Mouse (Mus musculus) kidney, embryonic 14.5 days (tissue): ENCODE results near the gene Pou2f1. TPM values are rescaled to one million over a fixed set of nuclear protein-coding genes. Genes with fewer than 3 reads are reported as not detected.
"Not testable (repeated sequence)": the region's sequence is repeated elsewhere in the genome, so short reads cannot be mapped to it uniquely, and the experiment has no call there.

Source experiments
- ATAC-seq: fragments of 200-750 bp; cut with Nextera tagmentation; 2 replicates; pipeline ENCODE4 v1.8.0; 2017; ENCODE audit warnings: moderate number of reproducible peaks, mild to moderate bottlenecking, moderate TSS enrichment, moderate library complexity; ENCODE audit not compliant: low FRiP score, low TSS enrichment
- H3K27ac ChIP-seq: fragments of 300-500 bp; sonication (generic); 2 replicates; pipeline ENCODE4 v1.5.1; 2014; ENCODE audit warnings: low read depth, mild to moderate bottlenecking, low read length, moderate library complexity, mixed read lengths
- H3K27me3 ChIP-seq: fragments of 300-500 bp; sonication (generic); 2 replicates; pipeline ENCODE4 v1.6.1; 2014; ENCODE audit warnings: mild to moderate bottlenecking, low read length; ENCODE audit not compliant: control insufficient read depth, insufficient read depth
- H3K36me3 ChIP-seq: fragments of 300-500 bp; sonication (generic); 2 replicates; pipeline ENCODE4 v1.6.1; 2014; ENCODE audit warnings: low read length, mixed read lengths; ENCODE audit not compliant: control insufficient read depth, insufficient read depth
- H3K4me1 ChIP-seq: fragments of 300-500 bp; sonication (generic); 2 replicates; pipeline ENCODE4 v1.6.1; 2014; ENCODE audit warnings: low read length, mixed read lengths; ENCODE audit not compliant: control insufficient read depth, insufficient read depth
- H3K4me2 ChIP-seq: fragments of 300-500 bp; sonication (generic); replicated peaks from 2 replicates; pipeline ENCODE4 v1.6.1; 2014; ENCODE audit warnings: low read depth, mild to moderate bottlenecking, low read length
- H3K4me3 ChIP-seq: fragments of 300-500 bp; sonication (generic); 2 replicates; pipeline ENCODE4 v1.5.1; 2014; ENCODE audit warnings: mild to moderate bottlenecking, low read length
- H3K9ac ChIP-seq: fragments of 300-500 bp; sonication (generic); 2 replicates; pipeline ENCODE4 v1.6.1; 2014; ENCODE audit warnings: low read depth, mild to moderate bottlenecking, low read length, moderate library complexity
- H3K9me3 ChIP-seq: fragments of 300-500 bp; sonication (generic); 2 replicates; pipeline ENCODE4 v1.6.1; 2016; ENCODE audit warnings: low read length; ENCODE audit not compliant: control insufficient read depth
- WGBS: fragments of 180-500 bp; shearing (Covaris S2); extraction: QIAGEN DNeasy Blood & Tissue Kit; methylation state at CpG from one replicate; pipeline ENCODE4 v1.1.7; 2014; 5-methylcytosine and 5-hydroxymethylcytosine counted together
- polyA plus RNA-seq: library from polyadenylated mRNA; unstranded; fragments of >200 nt; fragmentation: Nextera tagmentation; extraction: Ambion mirVana; gene quantifications from 2 replicates; pipeline ENCODE4 v1.2.1, GENCODE M21; 2014

The Pou2f1 gene
- polyA plus RNA-seq, 1 experiment from 2014 or later = 32.6 TPM

DNA sequence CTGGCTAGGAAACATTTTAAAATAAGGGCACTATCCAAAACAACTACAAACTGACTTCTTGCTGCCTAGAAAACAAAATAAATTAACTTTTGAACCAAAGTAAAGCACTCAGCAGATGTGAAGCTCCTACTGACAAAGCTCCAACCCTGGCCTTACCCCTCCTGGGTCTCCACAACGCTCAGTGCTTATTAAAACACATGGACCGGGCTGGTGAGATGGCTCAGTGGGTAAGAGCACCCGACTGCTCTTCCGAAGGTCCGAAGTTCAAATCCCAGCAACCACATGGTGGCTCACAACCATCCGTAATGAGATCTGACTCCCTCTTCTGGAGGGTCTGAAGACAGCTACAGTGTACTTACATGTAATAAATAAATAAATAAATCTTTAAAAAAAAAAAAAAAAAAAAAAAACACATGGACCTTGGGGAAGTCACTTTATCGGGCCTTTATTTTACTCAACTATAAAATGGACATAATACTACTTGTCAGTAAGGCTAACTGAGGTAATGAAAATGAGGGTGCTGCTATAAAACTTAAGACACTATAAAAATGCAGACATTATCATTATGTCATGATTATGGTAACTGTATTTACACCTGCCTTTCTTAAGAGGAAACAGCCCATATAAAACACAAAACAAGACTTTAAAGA lies 7.3 kb downstream of the Pou2f1 start:
- 91% methylated on average over 6 of the region's 7 CpGs for WGBS
- not testable (repeated sequence) for H3K27ac ChIP-seq, H3K4me2 ChIP-seq, H3K9ac ChIP-seq, H3K9me3 ChIP-seq, H3K4me3 ChIP-seq, H3K27me3 ChIP-seq, ATAC-seq, H3K36me3 ChIP-seq
- H3K4me1 ChIP-seq = peaks cover 12% of the 10 kb centered on the region

DNA sequence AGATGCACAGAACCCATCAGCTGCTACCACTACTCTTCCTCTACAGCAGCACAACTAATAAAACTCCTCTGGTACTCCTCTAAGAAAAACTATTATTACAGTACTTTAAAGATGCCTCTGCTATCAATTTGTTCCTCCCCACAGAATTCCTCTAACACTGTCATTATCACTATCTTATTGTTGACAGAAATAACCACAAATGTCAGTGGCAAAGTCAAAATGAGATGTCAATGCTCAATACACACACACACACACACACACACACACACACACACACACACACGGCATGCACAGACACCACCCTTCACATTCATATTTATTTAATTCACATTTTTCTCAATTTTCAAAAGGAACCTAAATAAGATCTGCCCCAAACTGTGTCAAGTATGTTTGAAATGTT lies 8.2 kb downstream of the Pou2f1 start:
- Histone ChIP-seq H3K4me2 (no peak overlapping the region), H3K27me3 (no peaks in the 10 kb centered on the region), H3K36me3 (no peaks in the 10 kb centered on the region), H3K4me1 (peaks cover 4% of the 10 kb centered on the region; the same call in 1 of the 2 replicates), H3K9ac (no peak overlapping the region), H3K4me3 (no peak overlapping the region), H3K27ac (no peak overlapping the region), H3K9me3 (no peaks in the 10 kb centered on the region)
- 91% methylated on average over 1 of the region's 1 CpGs for WGBS
- no peak for ATAC-seq

DNA sequence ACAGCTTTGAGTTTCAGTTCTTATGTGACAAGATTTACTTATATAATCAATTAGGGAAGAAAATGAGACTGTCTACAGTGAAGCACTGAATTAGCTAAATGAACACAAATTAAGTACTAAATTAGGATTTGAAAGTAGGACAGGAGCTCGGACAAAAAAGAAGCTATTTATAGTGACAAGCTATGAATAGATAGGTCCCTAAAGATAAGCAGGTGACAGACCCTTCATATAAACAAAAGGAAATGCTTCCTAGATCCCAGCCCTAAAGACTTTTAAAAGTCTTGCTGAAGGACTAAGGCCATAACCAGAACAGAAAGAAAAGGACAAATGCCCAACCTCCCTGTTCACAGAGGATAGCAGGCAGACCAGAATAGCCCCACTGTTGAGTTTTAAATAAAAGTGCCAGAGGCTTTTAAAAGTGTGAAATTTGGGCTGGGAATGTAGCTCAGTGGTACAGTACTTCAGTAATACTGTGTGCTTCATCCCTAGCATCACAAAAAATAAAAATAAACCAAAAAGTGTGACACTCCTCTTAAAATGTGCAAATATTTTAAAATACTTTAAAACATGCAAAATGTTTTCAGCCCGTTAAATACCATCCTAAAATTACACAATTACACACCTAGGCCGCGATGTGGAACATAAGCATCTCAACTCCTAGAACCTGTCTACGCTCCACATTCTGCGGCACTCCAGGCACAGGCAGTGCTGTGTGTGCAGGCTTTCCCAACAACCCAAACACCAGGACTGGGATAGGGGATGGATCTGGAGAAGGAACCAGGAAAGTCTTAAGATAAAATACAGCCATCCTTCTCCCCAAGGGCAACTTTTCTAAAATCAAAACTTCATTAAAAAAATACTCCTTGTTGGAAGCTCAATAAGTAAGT lies 9.0 kb downstream of the Pou2f1 start:
- Histone ChIP-seq H3K27me3 (no peaks in the 10 kb centered on the region), H3K36me3 (no peaks in the 10 kb centered on the region), H3K9me3 (no peaks in the 10 kb centered on the region), H3K4me1 (no peaks in the 10 kb centered on the region), H3K27ac (no peak overlapping the region), H3K9ac (no peak overlapping the region), H3K4me2 (no peak overlapping the region), H3K4me3 (no peak overlapping the region)
- 74% methylated on average over 6 of the region's 6 CpGs for WGBS
- no peak for ATAC-seq

DNA sequence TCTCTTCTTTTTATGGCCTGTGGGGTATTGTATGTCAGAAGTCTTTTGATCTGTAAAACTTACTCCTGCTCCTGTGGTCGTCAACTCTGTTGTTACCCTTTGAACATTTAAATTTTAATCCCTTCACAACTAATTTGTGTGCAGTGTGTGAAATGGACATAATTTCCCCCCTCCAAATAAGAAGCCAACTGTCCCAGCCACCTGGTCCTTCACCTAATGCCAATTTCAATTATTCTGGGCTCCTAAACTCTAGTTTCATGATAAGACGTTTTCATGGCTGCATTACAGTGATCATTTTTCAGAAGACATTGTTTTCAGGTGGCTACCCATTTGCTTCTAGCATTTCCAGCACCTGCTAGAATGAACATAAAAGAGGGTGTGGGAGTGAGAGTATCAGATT lies 13.9 kb downstream of the Pou2f1 start:
- Histone ChIP-seq H3K27me3 (no peaks in the 10 kb centered on the region), H3K27ac (no peak overlapping the region), H3K9ac (no peak overlapping the region), H3K9me3 (no peaks in the 10 kb centered on the region), H3K4me1 (no peaks in the 10 kb centered on the region), H3K4me2 (no peak overlapping the region), H3K36me3 (no peaks in the 10 kb centered on the region), H3K4me3 (no peak overlapping the region)
- 49% methylated on average over 2 of the region's 2 CpGs for WGBS
- ATAC-seq = no peak

DNA sequence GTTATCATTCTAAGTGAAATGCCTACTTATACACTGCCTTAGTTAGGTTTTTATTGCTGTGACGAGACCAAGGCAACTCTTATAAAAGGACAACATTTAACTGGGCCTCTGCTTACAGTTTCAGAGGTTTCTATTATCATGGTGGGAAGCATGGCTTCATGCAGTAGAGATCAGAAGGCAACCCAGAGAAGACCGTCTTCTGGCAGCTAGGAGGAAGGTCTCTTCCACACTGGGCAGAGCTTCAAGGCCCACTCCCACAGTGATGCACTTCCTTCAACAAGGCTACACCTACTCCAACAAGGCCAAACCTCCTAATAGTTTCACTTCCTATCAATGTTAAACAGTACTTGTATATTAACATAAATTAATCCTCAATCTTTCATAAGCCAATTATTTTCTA lies 14.4 kb downstream of the Pou2f1 start:
- Histone ChIP-seq H3K27me3 (no peaks in the 10 kb centered on the region), H3K4me2 (no peak overlapping the region), H3K27ac (no peak overlapping the region), H3K9ac (no peak overlapping the region), H3K4me1 (no peaks in the 10 kb centered on the region), H3K4me3 (no peak overlapping the region), H3K36me3 (no peaks in the 10 kb centered on the region), H3K9me3 (no peaks in the 10 kb centered on the region)
- 92% methylated on average over 2 of the region's 2 CpGs for WGBS
- no peak for ATAC-seq

DNA sequence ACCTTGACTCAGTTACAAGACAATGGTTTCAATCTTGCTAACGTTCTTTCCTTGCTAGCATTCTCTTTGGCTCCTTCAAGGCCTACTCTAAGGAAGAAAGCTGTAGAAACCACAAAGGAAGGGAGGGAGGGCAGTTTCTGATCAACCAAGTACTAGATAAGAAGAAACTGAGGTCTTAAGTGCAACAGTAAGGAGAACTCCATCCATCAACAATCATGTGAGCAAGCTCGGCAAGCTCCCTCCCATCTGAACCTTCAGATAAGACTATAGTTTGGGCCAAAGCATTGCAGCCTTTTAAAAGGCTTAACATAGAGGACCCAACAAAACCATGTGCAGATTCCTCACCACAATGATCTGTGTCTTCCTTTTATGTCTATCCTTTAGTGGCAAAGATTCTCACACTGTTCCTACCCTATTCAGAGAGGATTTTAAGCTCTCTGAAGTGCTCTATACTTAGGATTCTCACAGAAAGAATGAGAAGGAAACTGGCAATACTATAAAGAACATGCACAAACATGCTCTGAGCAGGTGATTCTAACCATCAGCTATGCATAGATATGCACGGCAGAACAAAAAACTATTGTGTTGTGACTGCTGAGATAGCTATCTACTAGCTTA lies 16.6 kb downstream of the Pou2f1 start:
- no peak overlapping the region for H3K9ac ChIP-seq
- no peaks in the 10 kb centered on the region for H3K36me3 ChIP-seq
- no peak overlapping the region for H3K4me3 ChIP-seq
- no peaks in the 10 kb centered on the region for H3K4me1 ChIP-seq
- ATAC-seq = no peak
- 84% methylated on average over 3 of the region's 3 CpGs for WGBS
- H3K9me3 ChIP-seq = no peaks in the 10 kb centered on the region
- H3K27ac ChIP-seq = no peak overlapping the region
- H3K27me3 ChIP-seq = no peaks in the 10 kb centered on the region
- H3K4me2 ChIP-seq = no peak overlapping the region

DNA sequence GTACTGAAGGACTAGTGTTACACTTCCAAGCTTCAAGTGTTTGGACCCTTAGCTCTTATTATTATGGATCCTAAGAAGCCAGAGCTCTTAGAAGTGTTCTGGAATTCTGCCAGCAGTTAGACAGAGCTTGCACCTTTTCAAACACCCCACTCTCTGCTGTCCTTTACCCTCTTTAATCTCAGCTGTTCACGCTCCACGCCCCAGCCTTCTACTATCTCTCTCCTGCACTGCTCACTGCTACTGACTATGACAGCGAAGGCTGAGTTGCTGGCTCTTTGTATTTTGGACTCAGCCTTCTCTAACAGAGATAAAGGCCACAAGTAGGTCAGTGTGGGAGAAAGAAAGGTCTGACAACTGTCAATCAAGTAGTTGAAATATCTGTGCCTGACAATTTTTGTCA lies 17.3 kb downstream of the Pou2f1 start:
- Histone ChIP-seq H3K27ac (no peak overlapping the region), H3K27me3 (no peaks in the 10 kb centered on the region), H3K9me3 (no peaks in the 10 kb centered on the region), H3K4me2 (no peak overlapping the region), H3K4me1 (no peaks in the 10 kb centered on the region), H3K4me3 (no peak overlapping the region), H3K9ac (no peak overlapping the region), H3K36me3 (no peaks in the 10 kb centered on the region)
- 86% methylated on average over 3 of the region's 3 CpGs for WGBS
- ATAC-seq = no peak

DNA sequence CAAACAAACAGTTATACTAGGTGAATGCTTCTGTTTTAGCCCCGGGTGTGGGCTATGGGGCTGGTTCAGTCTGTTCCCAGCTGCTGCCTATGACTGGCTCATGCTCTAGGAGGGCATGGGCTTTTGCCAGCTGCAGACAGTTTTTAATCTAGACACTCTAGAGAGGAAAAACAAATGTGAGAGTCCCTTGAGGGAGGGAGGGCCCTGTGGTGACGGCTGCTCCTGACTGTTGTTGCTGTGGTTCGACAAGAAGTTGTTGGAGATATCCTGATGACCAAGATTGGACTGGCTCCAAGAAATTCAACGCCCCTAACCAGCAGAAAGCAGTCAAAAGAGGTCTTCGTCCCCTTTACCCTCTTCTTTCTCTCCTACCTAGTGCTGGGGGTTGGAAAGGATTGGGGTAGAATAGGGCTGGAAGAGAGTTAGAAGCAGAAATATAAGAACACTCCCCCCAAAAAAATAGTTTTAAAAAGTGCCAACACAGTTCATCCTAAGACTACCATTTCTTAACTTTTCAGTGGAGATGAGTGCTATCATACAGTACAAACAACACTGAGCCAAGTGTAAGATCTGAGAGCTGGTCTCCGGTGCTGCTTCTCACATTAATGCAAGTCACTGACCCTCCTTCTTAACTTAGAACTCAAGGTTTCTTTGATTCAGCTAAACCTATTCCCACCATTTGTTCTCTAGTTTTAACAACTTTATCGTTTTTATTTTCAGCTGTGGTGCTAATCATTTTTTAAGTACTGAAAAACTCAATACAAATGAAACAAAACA lies 25.6 kb downstream of the Pou2f1 start:
- no peaks in the 10 kb centered on the region for H3K9me3 ChIP-seq
- no peak for ATAC-seq
- H3K4me2 ChIP-seq = no peak overlapping the region
- H3K4me1 ChIP-seq = peaks cover 4% of the 10 kb centered on the region
- no peak overlapping the region for H3K4me3 ChIP-seq
- no peak overlapping the region for H3K27ac ChIP-seq
- WGBS = 57% methylated on average over 7 of the region's 7 CpGs
- H3K9ac ChIP-seq = no peak overlapping the region
- no peaks in the 10 kb centered on the region for H3K27me3 ChIP-seq
- H3K36me3 ChIP-seq = no peaks in the 10 kb centered on the region
